Mouse (Mus musculus): ENCODE data around the gene Thoc5. TPM values are rescaled to one million over a fixed set of nuclear protein-coding genes. Genes with fewer than 3 reads are reported as not detected.

Thoc5 gene
- polyA plus RNA-seq, 1 experiment from 2014 or later, result 32.8 TPM

DNA sequence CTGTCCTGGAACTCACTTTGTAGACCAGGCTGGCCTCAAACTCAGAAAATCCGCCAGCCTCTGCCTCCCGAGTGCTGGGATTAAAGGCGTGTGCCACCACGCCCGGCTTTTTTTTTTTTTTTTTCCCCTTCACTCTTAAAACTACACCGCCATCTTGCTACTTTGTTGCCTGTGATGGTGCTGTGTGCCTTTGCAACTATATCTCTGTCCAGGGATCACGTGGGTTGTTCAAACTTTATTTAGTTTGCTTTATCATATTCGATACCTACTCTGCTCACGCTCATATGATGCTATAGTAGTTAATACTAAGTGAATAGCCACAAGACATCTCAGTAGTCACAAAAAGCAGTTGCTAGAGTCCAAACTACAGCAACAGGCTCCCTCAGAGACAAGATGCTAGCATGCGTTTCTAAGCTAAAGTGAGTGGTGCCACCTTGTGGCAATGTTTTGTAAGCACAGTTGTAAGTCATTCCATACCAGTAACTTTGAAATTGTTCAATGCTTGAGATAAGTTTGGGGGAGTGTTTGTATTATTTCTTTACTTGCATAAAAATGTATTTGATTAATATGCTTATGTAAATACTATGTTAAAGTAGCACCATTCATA is 29.4 kb upstream of the Thoc5 start:
- no peak overlapping the region for H3K4me2 ChIP-seq
- no peaks in the 10 kb centered on the region for H3K27me3 ChIP-seq
- no peaks in the 10 kb centered on the region for H3K9me3 ChIP-seq
- no peaks in the 10 kb centered on the region for H3K4me1 ChIP-seq
- H3K27ac ChIP-seq, result no peak overlapping the region
- H3K36me3 ChIP-seq, result no peaks in the 10 kb centered on the region
- H3K9ac ChIP-seq, result no peak overlapping the region
- no peak overlapping the region for H3K4me3 ChIP-seq
- WGBS, result 30% methylated on average over 10 of the region's 10 CpGs
- ATAC-seq (ENCODE audit: borderline replicate concordance, extremely low read depth, low FRiP score, low TSS enrichment), result no peak

DNA sequence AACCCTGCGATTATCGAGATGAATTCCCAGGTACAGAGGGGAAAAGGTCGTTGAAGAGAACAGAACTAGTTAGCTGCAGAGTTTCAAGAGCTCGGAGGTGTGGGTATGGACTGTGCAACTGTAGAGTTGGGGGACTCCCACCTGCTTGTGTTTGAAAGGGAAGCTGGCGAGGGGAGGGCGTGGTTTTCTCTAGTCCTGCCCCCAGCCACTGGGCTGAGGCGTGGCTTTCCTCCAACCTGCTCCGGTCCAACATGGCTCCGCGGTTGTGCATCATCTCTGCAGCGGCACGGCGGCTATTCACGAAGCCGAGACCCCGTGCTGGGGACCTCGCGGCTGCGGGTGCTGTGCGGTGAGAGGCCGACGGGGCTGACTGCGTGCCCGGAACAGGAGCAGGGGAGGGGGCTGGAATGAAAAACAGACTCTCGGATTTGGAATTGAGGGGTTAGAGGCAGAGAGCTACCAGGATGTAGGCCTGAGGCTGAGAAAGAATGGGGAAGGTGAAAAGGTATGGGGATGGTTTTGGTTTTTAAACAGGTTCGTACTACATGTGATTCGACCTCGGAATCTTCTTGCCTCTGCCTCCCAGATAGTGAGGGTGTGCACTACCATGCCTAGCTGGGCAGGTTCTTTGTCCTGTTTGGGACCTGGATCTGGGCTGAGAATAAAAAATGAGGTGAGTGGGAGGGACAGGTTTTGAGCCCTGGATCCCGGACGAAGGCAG is 21.2 kb upstream of the Thoc5 start, which contains the start of gene Nipsnap1:
Gene Nipsnap1, plus strand, starts transcription at position 197 of the 721 bp plus-strand sequence.
- peak within 1 kb of the TSS; percentile 65 for H3K4me3 ChIP-seq
- H3K9ac ChIP-seq, result peak within 1 kb of the TSS; percentile 41
- H3K4me2 ChIP-seq, result peak within 1 kb of the TSS; percentile 86
- under 1% methylated on average over 30 of the region's 30 CpGs for WGBS
- no peaks in the 10 kb centered on the region for H3K36me3 ChIP-seq
- H3K27ac ChIP-seq, result no peak within 1 kb of the TSS
- peak; percentile 84; the same call in 1 of the 2 replicates for ATAC-seq (ENCODE audit: borderline replicate concordance, extremely low read depth, low FRiP score, low TSS enrichment)
- peaks cover 7% of the 10 kb centered on the region for H3K4me1 ChIP-seq
- no peaks in the 10 kb centered on the region for H3K9me3 ChIP-seq
- no peaks in the 10 kb centered on the region for H3K27me3 ChIP-seq

- ATAC-seq (ENCODE audit: borderline replicate concordance, extremely low read depth, low FRiP score, low TSS enrichment), result peak; percentile 46; the same call in 1 of the 2 replicates
- H3K4me2 ChIP-seq, result peak overlapping the region; percentile 86
- H3K4me1 ChIP-seq, result peaks cover 7% of the 10 kb centered on the region
- H3K9ac ChIP-seq, result peak overlapping the region; percentile 41
- H3K27me3 ChIP-seq, result no peaks in the 10 kb centered on the region
- no peaks in the 10 kb centered on the region for H3K9me3 ChIP-seq
- H3K36me3 ChIP-seq, result no peaks in the 10 kb centered on the region
- H3K4me3 ChIP-seq, result peak overlapping the region; percentile 65
- 1% methylated on average over 10 of the region's 10 CpGs for WGBS
- H3K27ac ChIP-seq, result no peak overlapping the region
These were observed 20.6 kb upstream of the Thoc5 start for GRCm38 (mm10) chr11:4874551-4874950.

GRCm38 (mm10) chr11:4881087-4881486 is 14.0 kb upstream of the Thoc5 start:
- whole genome bisulfite sequencing, result 70% methylated on average over 4 of the region's 4 CpGs
- Histone ChIP-seq H3K4me1 (peaks cover 11% of the 10 kb centered on the region; the same call in 1 of the 2 replicates), H3K36me3 (no peaks in the 10 kb centered on the region), H3K4me2 (no peak overlapping the region), H3K27ac (no peak overlapping the region), H3K9me3 (no peaks in the 10 kb centered on the region), H3K27me3 (no peaks in the 10 kb centered on the region), H3K4me3 (no peak overlapping the region), H3K9ac (no peak overlapping the region)
- ATAC-seq (ENCODE audit: borderline replicate concordance, extremely low read depth, low FRiP score, low TSS enrichment), result no peak

GRCm38 (mm10) chr11:4882892-4883627 is 12.1 kb upstream of the Thoc5 start:
- no peaks in the 10 kb centered on the region for H3K27me3 ChIP-seq
- 39% methylated on average over 14 of the region's 14 CpGs for WGBS
- peaks cover 11% of the 10 kb centered on the region; the same call in 1 of the 2 replicates for H3K4me1 ChIP-seq
- no peaks in the 10 kb centered on the region for H3K36me3 ChIP-seq
- no peak overlapping the region for H3K27ac ChIP-seq
- H3K9ac ChIP-seq, result no peak overlapping the region
- H3K4me2 ChIP-seq, result no peak overlapping the region
- no peak overlapping the region for H3K4me3 ChIP-seq
- H3K9me3 ChIP-seq, result no peaks in the 10 kb centered on the region
- peak; percentile 49; the same call in 1 of the 2 replicates for ATAC-seq (ENCODE audit: borderline replicate concordance, extremely low read depth, low FRiP score, low TSS enrichment)

DNA sequence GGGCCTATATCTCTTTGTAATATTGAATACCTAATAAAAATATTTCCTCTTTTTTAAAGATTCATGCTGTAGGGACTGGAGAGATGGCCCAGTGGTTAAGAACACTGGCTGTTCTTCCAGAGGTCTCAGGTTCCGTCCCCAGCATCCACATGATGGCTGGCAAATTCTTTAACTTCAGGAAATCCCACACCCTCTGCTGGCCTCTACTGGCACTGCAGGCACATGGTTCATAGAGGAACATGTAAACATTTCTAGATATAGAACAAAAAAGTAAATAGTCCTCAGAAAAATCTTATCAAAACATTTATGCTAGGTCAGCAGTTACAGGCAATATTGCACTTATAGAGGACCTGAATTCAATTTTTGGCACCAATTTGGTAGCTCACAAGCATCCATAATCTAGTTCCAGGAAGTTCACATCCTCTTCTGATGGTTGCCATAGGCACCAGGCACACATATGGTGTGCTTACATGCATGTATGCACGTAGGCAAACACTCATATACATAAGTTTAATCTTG is 9.7 kb upstream of the Thoc5 start:
- H3K36me3 ChIP-seq, result 0 out of 2 replicates have a peak, but pooled peaks cover 3% of the 10 kb centered on the region
- no peak overlapping the region for H3K4me2 ChIP-seq
- peaks cover 11% of the 10 kb centered on the region; the same call in 1 of the 2 replicates for H3K4me1 ChIP-seq
- no peak for ATAC-seq (ENCODE audit: borderline replicate concordance, extremely low read depth, low FRiP score, low TSS enrichment)
- H3K4me3 ChIP-seq, result no peak overlapping the region
- no peak overlapping the region for H3K27ac ChIP-seq
- H3K27me3 ChIP-seq, result no peaks in the 10 kb centered on the region
- H3K9me3 ChIP-seq, result no peaks in the 10 kb centered on the region
- 62% methylated on average over 2 of the region's 2 CpGs for WGBS
- H3K9ac ChIP-seq, result no peak overlapping the region

GRCm38 (mm10) chr11:4886987-4887386 is 8.1 kb upstream of the Thoc5 start:
- no peak for ATAC-seq (ENCODE audit: borderline replicate concordance, extremely low read depth, low FRiP score, low TSS enrichment)
- 87% methylated on average over 3 of the region's 3 CpGs for whole genome bisulfite sequencing
- Histone ChIP-seq H3K27me3 (no peaks in the 10 kb centered on the region), H3K4me1 (peaks cover 10% of the 10 kb centered on the region; the same call in 1 of the 2 replicates), H3K27ac (no peak overlapping the region), H3K9me3 (no peaks in the 10 kb centered on the region), H3K4me3 (no peak overlapping the region), H3K36me3 (0 out of 2 replicates have a peak, but pooled peaks cover 3% of the 10 kb centered on the region), H3K4me2 (no peak overlapping the region), H3K9ac (no peak overlapping the region)

DNA sequence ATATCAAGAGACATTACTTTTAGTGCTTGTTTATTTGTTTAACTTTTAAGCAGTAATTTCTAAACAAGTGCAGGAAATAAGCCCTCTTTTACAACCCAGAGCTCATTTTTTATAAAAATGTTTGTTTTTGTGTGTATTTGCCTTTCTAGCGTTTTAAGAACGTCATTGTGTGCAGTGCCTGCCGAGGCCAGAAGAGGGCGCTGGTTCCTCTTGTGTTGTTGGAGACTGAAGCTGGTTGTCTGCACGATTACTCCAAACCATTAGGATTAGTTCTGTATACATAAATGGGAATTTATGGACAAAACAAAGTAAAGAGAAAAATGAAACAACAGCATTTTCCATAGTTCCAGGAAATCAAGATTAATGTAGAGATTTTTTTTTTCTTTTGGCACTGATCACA is 5.3 kb downstream of the Thoc5 start:
- WGBS, result 70% methylated on average over 5 of the region's 5 CpGs
- ATAC-seq (ENCODE audit: borderline replicate concordance, extremely low read depth, low FRiP score, low TSS enrichment), result no peak
- no peaks in the 10 kb centered on the region for H3K9me3 ChIP-seq
- H3K4me3 ChIP-seq, result no peak overlapping the region
- H3K9ac ChIP-seq, result no peak overlapping the region
- peaks cover 38% of the 10 kb centered on the region for H3K36me3 ChIP-seq
- no peak overlapping the region for H3K4me2 ChIP-seq
- H3K27me3 ChIP-seq, result no peaks in the 10 kb centered on the region
- peaks cover 9% of the 10 kb centered on the region for H3K4me1 ChIP-seq
- no peak overlapping the region for H3K27ac ChIP-seq

- ATAC-seq (ENCODE audit: borderline replicate concordance, extremely low read depth, low FRiP score, low TSS enrichment), result no peak
- WGBS, result 89% methylated on average over 6 of the region's 6 CpGs
These were observed 6.8 kb downstream of the Thoc5 start for GRCm38 (mm10) chr11:4901956-4902355.

DNA sequence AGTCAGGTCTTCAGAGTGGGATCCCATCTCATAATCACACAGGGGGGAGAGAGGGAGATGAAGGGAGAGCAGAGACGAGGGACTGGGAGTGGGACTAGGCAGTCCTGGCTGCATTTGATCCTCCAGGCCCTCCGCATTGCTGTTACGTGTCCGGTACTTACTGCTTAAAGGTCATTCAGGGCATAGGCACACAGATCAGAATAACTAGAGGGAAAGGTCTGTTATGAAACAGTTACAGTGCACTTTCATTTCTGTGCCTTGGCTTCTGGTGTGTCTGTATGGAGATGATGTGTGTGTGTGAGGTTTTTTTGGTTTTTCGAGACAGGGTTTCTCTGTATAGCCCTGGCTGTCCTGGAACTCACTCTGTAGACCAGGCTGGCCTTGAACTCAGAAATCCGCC is 11.1 kb downstream of the Thoc5 start:
- no peak overlapping the region for H3K27ac ChIP-seq
- 88% methylated on average over 6 of the region's 6 CpGs for WGBS
- H3K4me2 ChIP-seq, result no peak overlapping the region
- no peak for ATAC-seq (ENCODE audit: borderline replicate concordance, extremely low read depth, low FRiP score, low TSS enrichment)
- H3K4me3 ChIP-seq, result no peak overlapping the region
- H3K4me1 ChIP-seq, result no peaks in the 10 kb centered on the region
- no peak overlapping the region for H3K9ac ChIP-seq
- H3K9me3 ChIP-seq, result no peaks in the 10 kb centered on the region
- no peaks in the 10 kb centered on the region for H3K27me3 ChIP-seq
- peaks cover 56% of the 10 kb centered on the region for H3K36me3 ChIP-seq

More at GRCm38 (mm10) chr11:4901956-4902355, 6.8 kb downstream of the Thoc5 start:
- no peak overlapping the region for H3K27ac ChIP-seq
- 0 out of 2 replicates have a peak, but pooled peaks cover 2% of the 10 kb centered on the region for H3K4me1 ChIP-seq
- H3K9me3 ChIP-seq, result no peaks in the 10 kb centered on the region
- peaks cover 44% of the 10 kb centered on the region for H3K36me3 ChIP-seq
- H3K27me3 ChIP-seq, result no peaks in the 10 kb centered on the region
- no peak overlapping the region for H3K4me3 ChIP-seq
- H3K9ac ChIP-seq, result no peak overlapping the region
- no peak overlapping the region for H3K4me2 ChIP-seq

GRCm38 (mm10) chr11:4916068-4916467 is 20.9 kb downstream of the Thoc5 start:
- Histone ChIP-seq H3K9ac (no peak overlapping the region), H3K36me3 (peaks cover 72% of the 10 kb centered on the region), H3K27ac (no peak overlapping the region), H3K4me1 (no peaks in the 10 kb centered on the region), H3K27me3 (no peaks in the 10 kb centered on the region), H3K4me2 (no peak overlapping the region), H3K9me3 (no peaks in the 10 kb centered on the region), H3K4me3 (no peak overlapping the region)
- ATAC-seq (ENCODE audit: borderline replicate concordance, extremely low read depth, low FRiP score, low TSS enrichment), result no peak
- 13% methylated on average over 1 of the region's 1 CpGs for WGBS
